Mouse (Mus musculus): ENCODE results near the gene Ripk3.

GRCm38 (mm10) chr14:55768555-55768954 lies 20.1 kb downstream of the Ripk3 start:
- no peak for TF ChIP-seq CTCF (IDR thresholded peaks at IDR 0.05; ENCODE audit: low read depth)
- no peak for TF ChIP-seq EP300 (optimal IDR thresholded peaks at IDR 0.05)

All from stomach, postnatal 0 days (tissue).